8 mouse cellular contexts compared by ENCODE assay signal in the genomic region with DNA sequence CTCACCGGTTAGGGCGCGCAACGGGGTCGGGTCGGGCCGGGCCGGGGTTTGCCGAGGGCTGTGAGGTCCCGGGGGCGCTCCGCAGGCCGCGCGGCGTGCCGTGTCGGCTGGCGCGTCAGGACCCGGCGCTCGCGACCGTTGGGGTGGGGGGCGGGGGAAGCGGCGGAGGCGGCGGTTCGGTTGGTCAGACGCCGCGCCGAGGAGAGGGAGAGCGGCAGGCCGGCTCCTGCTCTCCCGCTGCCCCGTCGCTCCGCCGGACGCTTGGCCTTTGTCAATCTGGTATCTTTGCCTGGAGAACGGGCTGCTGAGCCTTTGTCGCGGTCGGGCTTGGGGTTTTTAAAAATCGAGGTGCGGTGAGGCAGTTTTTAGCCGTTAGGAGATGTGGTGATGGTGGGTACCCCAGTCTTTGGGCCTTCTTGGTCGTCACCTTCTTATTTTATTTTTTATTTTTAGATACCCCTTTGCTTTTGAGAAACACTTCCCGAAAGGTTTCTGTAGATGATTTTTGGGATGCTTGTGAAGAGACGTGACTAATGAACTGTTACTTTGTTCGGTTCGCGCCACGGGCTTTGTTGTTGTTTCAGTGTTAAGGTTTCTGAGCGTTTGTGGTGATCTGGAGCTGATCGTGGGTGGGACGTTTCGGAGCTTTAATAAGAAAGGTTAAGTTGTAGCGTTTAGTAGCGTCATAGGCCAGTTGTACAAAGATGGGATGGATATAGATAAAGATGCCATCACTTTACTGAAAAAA. TPM values are rescaled to one million over a fixed set of nuclear protein-coding genes. Genes with fewer than 3 reads are reported as not detected.
DNase-seq lines count a peak whose midpoint lies in the region; ATAC-seq and TF ChIP-seq lines count a peak whose summit lies in the region.

A gene (plus strand): TSS at position 141 of the 748 bp plus-strand sequence.

- peak within 1 kb of the TSS; percentile 100 for H3K27ac ChIP-seq in layer of hippocampus, adult 2 months
- H3K27ac ChIP-seq in forebrain, embryonic 12.5 days = peak within 1 kb of the TSS; percentile 97
- peak within 1 kb of the TSS; percentile 98 for H3K27ac ChIP-seq in midbrain, embryonic 15.5 days

- peak within 1 kb of the TSS; percentile 90 for H3K9ac ChIP-seq in forebrain, embryonic 12.5 days
- H3K9ac ChIP-seq in midbrain, embryonic 15.5 days = peak within 1 kb of the TSS; percentile 81

- H3K27me3 ChIP-seq in forebrain, embryonic 12.5 days = no peaks in the 10 kb centered on the region
- no peaks in the 10 kb centered on the region for H3K27me3 ChIP-seq in midbrain, embryonic 15.5 days (replicated peaks)

- DNase-seq in layer of hippocampus, adult 2 months (ENCODE audit: low spot score in 2 of 2) = peak in 1 of 2 experiments; percentile 14
- no peak for DNase-seq in layer of hippocampus, adult 9-10 months (ENCODE audit: low spot score)
- peak; percentile 14 for DNase-seq in adipocyte (ENCODE audit: low spot score)
- no peak for DNase-seq in layer of hippocampus, postnatal 25 days (ENCODE audit: extremely low spot score in 1 of 2, low spot score in 1 of 2)
- no peak for DNase-seq in ovary, adult 18-20 months (ENCODE audit: low spot score)
- no peak for DNase-seq in cerebellum, postnatal 14 days

- peak within 1 kb of the TSS; percentile 76 for H3K4me2 ChIP-seq in forebrain, embryonic 12.5 days
- peak within 1 kb of the TSS; percentile 73 for H3K4me2 ChIP-seq in midbrain, embryonic 15.5 days

- ATAC-seq in forebrain, embryonic 12.5 days (ENCODE audit: low FRiP score) = no peak; the same call in 1 of the 2 replicates
- ATAC-seq in midbrain, embryonic 15.5 days (replicated peaks) = no peak

- H3K4me1 ChIP-seq in forebrain, embryonic 12.5 days = peaks cover 10% of the 10 kb centered on the region
- H3K4me1 ChIP-seq in midbrain, embryonic 15.5 days = peaks cover 15% of the 10 kb centered on the region

- H3K4me3 ChIP-seq in layer of hippocampus, adult 2 months = peak within 1 kb of the TSS; percentile 75
- H3K4me3 ChIP-seq in forebrain, embryonic 12.5 days (replicated peaks) = peak within 1 kb of the TSS; percentile 93
- peak within 1 kb of the TSS; percentile 60 for H3K4me3 ChIP-seq in midbrain, embryonic 15.5 days

- TF ChIP-seq CTCF in layer of hippocampus, adult 2 months (conservative IDR thresholded peaks at IDR 0.05) = no peak

- no peaks in the 10 kb centered on the region for H3K9me3 ChIP-seq in forebrain, embryonic 12.5 days
- H3K9me3 ChIP-seq in midbrain, embryonic 15.5 days = no peaks in the 10 kb centered on the region

- H3K36me3 ChIP-seq in forebrain, embryonic 12.5 days (replicated peaks) = peaks cover 14% of the 10 kb centered on the region; the same call in 1 of the 2 replicates
- 0 out of 2 replicates have a peak, but pooled peaks cover 2% of the 10 kb centered on the region for H3K36me3 ChIP-seq in midbrain, embryonic 15.5 days (replicated peaks)

- 1% methylated on average over 60 of the region's 63 CpGs for WGBS in forebrain, embryonic 12.5 days
- 0% methylated on average over 59 of the region's 63 CpGs for WGBS in midbrain, embryonic 15.5 days

RNA-seq across cellular contexts. Expression of the gene that starts here (rescaled TPM):
- total RNA-seq in layer of hippocampus, adult 2 months (2021) = 10 to 100 TPM; 14.4 to 20.7 TPM
- polyA plus RNA-seq in forebrain, embryonic 12.5 days (2016; fragmentation: Nextera tagmentation; extraction: Ambion mirVana) = 24.0 and 29.3 TPM in 2 replicates
- total RNA-seq in layer of hippocampus, postnatal 25 days (2021) = 10 to 100 TPM; 20.8 to 23.3 TPM
- 25.1 and 30.6 TPM in 2 replicates for polyA plus RNA-seq in midbrain, embryonic 15.5 days (2015; fragmentation: Nextera tagmentation; extraction: Ambion mirVana)
